Mouse (Mus musculus) bone marrow, adult 2 months (tissue): ENCODE data around the gene Mrps6.

Source experiments
- CTCF ChIP-seq: fragments of 200-500 bp; IDR thresholded peaks from 2 replicates; pipeline ENCODE4 v1.5.1; 2011; ENCODE audit warnings: low read length, control low read depth; ENCODE audit not compliant: control insufficient read depth, insufficient read depth
- POLR2A ChIP-seq: fragments of 200-500 bp; IDR thresholded peaks from 2 replicates; pipeline ENCODE4 v1.6.1; 2011; ENCODE audit warnings: low read depth, mild to moderate bottlenecking, control low read depth, low read length, borderline replicate concordance; ENCODE audit not compliant: control insufficient read depth

DNA sequence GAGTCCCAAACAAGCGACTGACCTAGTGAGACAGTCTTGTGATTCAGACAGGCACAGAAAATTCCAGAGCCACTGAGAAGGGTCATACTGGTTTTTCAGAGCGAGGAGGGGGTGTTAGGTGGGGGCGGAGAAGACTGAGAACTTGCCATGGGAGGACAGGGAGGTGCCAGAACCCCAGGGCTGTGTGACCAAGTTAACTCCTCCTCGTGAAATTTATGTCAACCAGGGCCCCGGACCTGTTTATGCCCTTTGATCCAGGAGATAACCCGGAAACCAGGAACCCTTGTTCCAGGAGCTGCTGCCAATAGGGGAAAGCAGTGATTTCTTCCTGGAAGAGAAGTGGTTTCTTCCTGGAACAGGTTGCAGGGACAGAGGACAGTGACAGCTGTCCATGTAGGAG is 101.0 kb downstream of the Mrps6 start:
- TF ChIP-seq POLR2A (no peak), CTCF (no peak)
